ENCODE assay signal across 8 mouse cellular contexts in genomic region chr3:89349869-89350501, GRCm38 (mm10). TPM values are rescaled to one million over a fixed set of nuclear protein-coding genes. Genes with fewer than 3 reads are reported as not detected.
DNase-seq lines count a peak whose midpoint lies in the region; ATAC-seq and TF ChIP-seq lines count a peak whose summit lies in the region.

Gene Adam15, minus strand, starts transcription at chr3:89349996.

- H3K4me3 ChIP-seq in forebrain, embryonic 15.5 days, result peak within 1 kb of the TSS; percentile 64
- H3K4me3 ChIP-seq in liver, postnatal 0 days (ENCODE audit: low read depth, low read length), result peak within 1 kb of the TSS; percentile 64
- peak within 1 kb of the TSS; percentile 62 for H3K4me3 ChIP-seq in neural tube, embryonic 13.5 days

- TF ChIP-seq CTCF in liver, postnatal 0 days (IDR thresholded peaks at IDR 0.05; ENCODE audit: low read depth), result no peak

- WGBS in forebrain, embryonic 15.5 days, result under 1% methylated on average over 52 of the region's 59 CpGs
- 1% methylated on average over 59 of the region's 59 CpGs for WGBS in liver, postnatal 0 days (ENCODE audit: insufficient replicate concordance)
- under 1% methylated on average over 59 of the region's 59 CpGs for WGBS in neural tube, embryonic 13.5 days

- no peaks in the 10 kb centered on the region for H3K27me3 ChIP-seq in forebrain, embryonic 15.5 days
- H3K27me3 ChIP-seq in liver, postnatal 0 days (ENCODE audit: insufficient read depth, low read length), result peaks cover 28% of the 10 kb centered on the region
- peaks cover 17% of the 10 kb centered on the region for H3K27me3 ChIP-seq in neural tube, embryonic 13.5 days

- H3K9me3 ChIP-seq in forebrain, embryonic 15.5 days, result no peaks in the 10 kb centered on the region
- H3K9me3 ChIP-seq in liver, postnatal 0 days (ENCODE audit: low read length), result no peaks in the 10 kb centered on the region
- no peaks in the 10 kb centered on the region for H3K9me3 ChIP-seq in neural tube, embryonic 13.5 days

- no peak for TF ChIP-seq EP300 in liver, postnatal 0 days (IDR thresholded peaks at IDR 0.05; ENCODE audit: low read depth)

- peak within 1 kb of the TSS; percentile 94 for H3K4me2 ChIP-seq in forebrain, embryonic 15.5 days (replicated peaks)
- peak within 1 kb of the TSS; percentile 90 for H3K4me2 ChIP-seq in liver, postnatal 0 days (ENCODE audit: low read depth, low read length)
- H3K4me2 ChIP-seq in neural tube, embryonic 13.5 days, result peak within 1 kb of the TSS; percentile 95

- peaks cover 19% of the 10 kb centered on the region for H3K4me1 ChIP-seq in forebrain, embryonic 15.5 days
- peaks cover 14% of the 10 kb centered on the region for H3K4me1 ChIP-seq in liver, postnatal 0 days (ENCODE audit: insufficient read depth)
- H3K4me1 ChIP-seq in neural tube, embryonic 13.5 days (replicated peaks), result peaks cover 23% of the 10 kb centered on the region

- peak within 1 kb of the TSS; percentile 90 for H3K27ac ChIP-seq in forebrain, embryonic 15.5 days (replicated peaks)
- H3K27ac ChIP-seq in liver, postnatal 0 days (ENCODE audit: low read depth), result peak within 1 kb of the TSS; percentile 34; the same call in 1 of the 2 replicates
- peak within 1 kb of the TSS; percentile 88 for H3K27ac ChIP-seq in neural tube, embryonic 13.5 days (replicated peaks)

- intact Hi-C loops in heart, postnatal 14 days (cut with DNase I), result no loop called here

- H3K9ac ChIP-seq in forebrain, embryonic 15.5 days (replicated peaks), result peak within 1 kb of the TSS; percentile 75
- H3K9ac ChIP-seq in liver, postnatal 0 days (replicated peaks), result peak within 1 kb of the TSS; percentile 50
- H3K9ac ChIP-seq in neural tube, embryonic 13.5 days, result peak within 1 kb of the TSS; percentile 77

- peak; percentile 87 for DNase-seq in ES-CJ7 (ENCODE audit: low read depth, low spot score)
- DNase-seq in cerebellum, adult 11 months, result peak; percentile 93
- DNase-seq in heart, postnatal 14 days, result peak; percentile 92 to 94
- peak; percentile 92 for DNase-seq in layer of hippocampus, adult 11-12 months (ENCODE audit: low spot score)
- DNase-seq in liver, postnatal 0 days, result peak; percentile 90
- DNase-seq in telencephalon, adult 2 months (ENCODE audit: low read depth, low spot score), result peak; percentile 67

- H3K36me3 ChIP-seq in forebrain, embryonic 15.5 days, result peaks cover 3% of the 10 kb centered on the region; the same call in 1 of the 2 replicates
- H3K36me3 ChIP-seq in liver, postnatal 0 days (replicated peaks; ENCODE audit: insufficient read depth, low read length), result no peaks in the 10 kb centered on the region
- peaks cover 9% of the 10 kb centered on the region; the same call in 1 of the 2 replicates for H3K36me3 ChIP-seq in neural tube, embryonic 13.5 days

- peak; percentile 93 for ATAC-seq in forebrain, embryonic 15.5 days (replicated peaks)
- ATAC-seq in liver, postnatal 0 days, result peak; percentile 89
- ATAC-seq in neural tube, embryonic 13.5 days (ENCODE audit: low read depth), result peak; percentile 92

RNA-seq across cellular contexts. Expression of gene Adam15, which starts in this region (rescaled TPM):
- polyA plus RNA-seq in forebrain, embryonic 15.5 days (2015; fragmentation: Nextera tagmentation; extraction: Ambion mirVana), result 32.9 and 34.0 TPM in 2 replicates
- total RNA-seq in heart, postnatal 14 days (2021), result 10 to 100 TPM; 80.4 to 100.0 TPM
- 9.1 and 9.2 TPM in 2 replicates for polyA plus RNA-seq in liver, postnatal 0 days (2015; fragmentation: Nextera tagmentation; extraction: Ambion mirVana)
- polyA plus RNA-seq in neural tube, embryonic 13.5 days (2015; fragmentation: Nextera tagmentation; extraction: Ambion mirVana), result 48.8 and 54.0 TPM in 2 replicates

Comparison
In these comparisons a context has a peak if more than half of its experiments do, and no peak if none do; other contexts are left out.
1. Peak in every context shown above with its lines: DNase-seq, ATAC-seq, H3K4me3 ChIP-seq and H3K27ac ChIP-seq.
2. H3K27ac ChIP-seq: peak in every context shown above with its lines; median percentile 90 in forebrain, embryonic 15.5 days; 88 in neural tube, embryonic 13.5 days; 34 in liver, postnatal 0 days.